Mouse (Mus musculus): ENCODE data around the gene Zfp2.

Zfp2 gene

DNA sequence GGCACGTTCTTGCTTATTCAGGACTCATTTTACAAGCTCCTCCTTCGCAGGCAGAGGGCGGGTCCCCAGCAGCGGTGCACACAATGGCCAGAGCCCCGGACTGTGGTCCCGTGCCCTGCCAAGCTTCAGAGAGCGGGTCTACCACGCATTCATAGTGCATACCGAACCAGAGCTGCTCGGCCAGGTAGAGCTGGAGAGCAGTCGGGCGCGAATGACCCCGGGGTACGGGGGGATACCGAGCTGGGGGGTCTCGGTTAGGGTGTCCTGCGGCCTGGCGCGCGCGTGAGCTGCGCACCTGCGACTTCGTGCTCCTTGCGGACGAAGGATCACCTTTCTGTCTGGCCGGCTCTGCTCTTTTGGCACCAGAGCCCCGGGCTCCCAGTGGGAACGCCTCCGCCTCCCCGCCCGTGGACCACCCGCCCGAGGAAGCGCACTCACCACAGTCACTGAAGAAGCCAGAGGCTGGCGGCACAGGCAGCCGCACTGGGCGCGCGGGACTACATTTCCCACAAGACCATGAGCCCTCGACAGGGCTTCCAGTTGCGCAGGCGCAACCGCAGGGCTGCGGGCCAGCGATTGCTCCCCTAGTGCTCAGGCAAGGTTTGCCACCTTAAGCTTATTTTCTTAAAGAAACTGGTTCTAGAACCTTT lies at the start of gene Zfp2:
TSS of gene Zfp2 (minus strand) at position 495 of the 650 bp plus-strand sequence.
- peak; percentile 87 for DNase-seq (ENCODE audit: extremely low spot score)

GRCm38 (mm10) chr11:50964886-50965285 lies 48.9 kb upstream of the Zfp2 start:
- no peak for DNase-seq (ENCODE audit: extremely low spot score)

DNA sequence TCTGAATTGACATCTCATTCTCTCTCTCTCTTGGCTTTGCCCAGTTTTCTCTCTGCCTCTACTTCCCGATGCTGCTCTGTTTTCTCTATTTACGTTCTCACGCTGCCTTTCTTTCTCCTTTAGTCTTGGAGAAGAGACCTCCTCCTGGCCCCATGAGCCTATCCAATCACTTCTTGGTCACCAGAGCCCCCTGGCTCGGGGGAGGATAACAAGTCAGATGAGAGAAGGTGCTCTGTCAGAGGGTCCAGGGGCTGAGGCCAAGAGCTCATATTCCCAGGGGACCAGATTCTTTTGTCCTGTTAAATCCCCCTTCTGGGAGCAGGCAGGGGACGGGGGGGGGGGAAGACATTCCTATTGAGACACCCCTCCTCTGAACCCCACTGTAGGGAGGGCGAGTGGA lies 37.7 kb upstream of the Zfp2 start, which contains the start of gene Prop1:
TSS of gene Prop1 (minus strand) at position 101 of the 400 bp plus-strand sequence.
- no peak for DNase-seq (ENCODE audit: extremely low spot score)

- DNase-seq (ENCODE audit: extremely low spot score) = no peak
Measured at GRCm38 (mm10) chr11:50952290-50952689, 36.3 kb upstream of the Zfp2 start.

GRCm38 (mm10) chr11:50943506-50943905 lies 27.5 kb upstream of the Zfp2 start, which contains the start of gene 4933414I15Rik:
Gene 4933414I15Rik (minus strand): TSS chr11:50943765.
- no peak for DNase-seq (ENCODE audit: extremely low spot score)

GRCm38 (mm10) chr11:50942386-50942785 lies 26.4 kb upstream of the Zfp2 start:
- no peak for DNase-seq (ENCODE audit: extremely low spot score)

GRCm38 (mm10) chr11:50939621-50940366 lies 23.8 kb upstream of the Zfp2 start:
- DNase-seq (ENCODE audit: extremely low spot score) = peak; percentile 54

DNA sequence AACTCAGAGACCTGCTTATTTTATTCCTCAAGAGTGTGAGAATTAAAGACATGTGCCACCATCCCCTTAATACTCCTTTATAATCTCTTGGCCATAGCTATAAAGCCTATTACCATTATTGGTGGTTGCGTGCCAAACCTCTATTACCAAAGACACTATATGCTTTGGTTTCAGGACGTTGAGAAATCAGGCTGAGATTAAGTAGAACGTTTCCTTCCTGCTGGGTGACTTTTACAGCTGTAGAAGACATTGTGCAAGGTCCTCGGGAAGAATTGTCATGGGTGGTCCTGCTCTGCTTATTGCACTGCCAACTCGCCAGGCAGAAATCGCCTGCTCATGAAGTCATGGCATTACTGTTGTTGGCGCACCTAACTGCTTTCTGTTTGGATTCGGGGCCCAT lies 22.5 kb upstream of the Zfp2 start:
- no peak for DNase-seq (ENCODE audit: extremely low spot score)

- no peak for DNase-seq (ENCODE audit: extremely low spot score)
Measured at GRCm38 (mm10) chr11:50932040-50932439, 16.1 kb upstream of the Zfp2 start.

DNA sequence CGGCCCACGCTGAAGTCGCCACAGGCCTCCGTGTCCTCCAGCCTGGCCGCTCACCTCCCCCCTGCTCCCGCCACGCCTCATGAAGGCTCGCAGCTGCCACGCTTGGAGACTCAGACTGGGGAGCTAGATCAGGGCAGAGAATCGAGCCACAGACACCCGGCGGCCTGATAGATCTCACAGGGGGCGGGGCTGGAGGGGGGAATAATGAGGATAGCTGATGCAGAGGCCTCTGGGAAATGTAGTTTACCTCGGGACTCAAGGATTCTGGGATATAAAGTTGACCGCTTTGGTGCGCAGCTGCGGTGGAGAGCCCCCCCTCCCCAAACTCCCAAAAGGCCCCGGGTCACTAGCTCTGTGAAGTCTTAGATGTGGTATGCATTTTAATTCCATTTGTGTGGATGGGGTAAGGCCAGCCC lies 15.5 kb upstream of the Zfp2 start, which contains the start of gene Zfp354b:
TSS of gene Zfp354b (minus strand) at position 183 of the 416 bp plus-strand sequence.
- peak; percentile 87 for DNase-seq (ENCODE audit: extremely low spot score)

GRCm38 (mm10) chr11:50931021-50931420 lies 15.1 kb upstream of the Zfp2 start:
- no peak for DNase-seq (ENCODE audit: extremely low spot score)

DNA sequence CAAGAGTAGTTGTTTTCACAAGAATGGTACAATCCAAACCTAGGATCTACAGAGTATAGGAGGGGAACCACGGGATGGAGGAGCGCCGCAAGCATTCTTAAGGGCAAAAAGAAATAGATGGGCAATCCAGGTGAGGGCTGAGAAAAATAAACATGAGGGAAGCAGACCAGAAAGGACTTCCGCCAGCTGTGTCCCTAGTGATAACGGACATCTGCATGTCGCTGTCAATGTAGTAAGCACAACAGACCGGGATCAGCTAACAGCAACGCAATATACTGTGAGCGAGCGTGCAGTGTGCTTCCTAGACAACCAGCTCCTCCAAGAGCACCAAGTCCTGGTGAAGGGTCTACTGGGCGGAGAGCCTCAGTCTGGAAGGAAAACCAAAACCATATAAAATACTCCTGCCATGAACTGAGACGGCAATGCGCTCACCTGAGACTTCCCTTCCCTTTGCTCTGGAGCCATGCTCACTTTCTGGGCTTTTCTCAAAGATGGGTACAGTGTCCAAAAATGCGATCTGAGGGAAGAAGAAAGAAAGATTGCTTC lies 14.6 kb upstream of the Zfp2 start:
- no peak for DNase-seq (ENCODE audit: extremely low spot score)

DNA sequence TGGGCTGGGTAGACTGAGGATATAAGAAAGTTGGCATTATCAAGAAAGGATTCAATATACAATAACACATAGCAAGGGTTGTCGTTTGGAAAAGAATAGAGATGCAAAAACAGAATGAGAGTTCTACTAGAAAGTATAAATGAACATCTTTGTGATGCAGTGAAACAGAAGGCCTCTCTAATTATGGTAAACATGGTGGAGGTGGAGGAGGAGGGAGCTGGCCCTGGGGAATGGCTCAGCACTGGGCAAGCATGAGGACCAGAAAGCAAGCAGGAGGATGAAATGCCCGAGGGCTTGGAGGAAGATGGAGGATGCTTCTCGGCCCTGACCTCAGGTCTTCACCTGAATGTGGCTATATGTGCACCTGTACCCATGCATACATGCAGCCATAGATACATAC lies 1.5 kb downstream of the Zfp2 start:
- DNase-seq (ENCODE audit: extremely low spot score) = no peak

DNA sequence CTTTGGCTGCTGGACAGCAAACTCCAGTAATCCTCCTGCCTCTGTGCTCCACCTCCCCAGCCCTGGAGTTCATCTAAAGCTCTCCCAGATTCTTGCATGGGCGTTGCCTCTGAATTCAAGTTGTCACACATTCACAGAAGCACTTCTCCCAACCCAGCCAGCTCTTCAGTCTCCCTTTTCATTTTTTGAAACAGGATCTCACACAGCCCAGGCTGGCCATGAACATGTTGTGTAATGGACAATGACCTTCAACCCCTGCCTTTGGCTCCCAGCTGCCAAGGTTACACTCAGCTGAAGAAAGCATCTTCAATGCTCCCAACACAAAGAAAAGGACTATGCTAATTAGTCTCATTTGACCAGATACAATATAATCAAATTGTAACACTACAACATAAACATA lies 2.7 kb downstream of the Zfp2 start:
- no peak for DNase-seq (ENCODE audit: extremely low spot score)

- DNase-seq (ENCODE audit: extremely low spot score) = no peak
Measured at GRCm38 (mm10) chr11:50908136-50908535, 7.8 kb downstream of the Zfp2 start.

DNA sequence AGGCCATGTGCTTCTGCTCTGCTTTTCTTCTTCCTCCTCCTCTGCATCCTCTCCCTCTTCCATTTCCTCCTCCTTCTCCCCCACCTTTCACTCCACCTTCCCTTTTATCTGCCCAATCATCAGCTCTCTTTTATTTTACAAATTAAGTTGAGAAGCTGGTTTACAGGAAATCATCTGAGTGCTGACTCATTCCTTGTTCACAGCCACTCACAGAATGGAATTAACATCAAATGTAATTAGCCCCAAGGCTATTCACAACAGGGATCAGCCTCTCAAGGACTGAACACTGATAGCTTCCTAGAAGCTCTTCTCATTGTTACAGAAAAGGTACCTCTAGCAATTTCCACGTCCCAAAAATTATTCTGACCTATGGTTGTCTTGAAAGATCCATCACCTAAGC lies 18.6 kb downstream of the Zfp2 start:
- no peak for DNase-seq (ENCODE audit: extremely low spot score)

GRCm38 (mm10) chr11:50892441-50892840 lies 23.5 kb downstream of the Zfp2 start:
- DNase-seq (ENCODE audit: extremely low spot score) = no peak

- DNase-seq (ENCODE audit: extremely low spot score) = peak; percentile 86
Measured at GRCm38 (mm10) chr11:50887390-50888128, 28.4 kb downstream of the Zfp2 start, which contains the start of gene Zfp454. Gene Zfp454 (minus strand): TSS chr11:50887651.

DNA sequence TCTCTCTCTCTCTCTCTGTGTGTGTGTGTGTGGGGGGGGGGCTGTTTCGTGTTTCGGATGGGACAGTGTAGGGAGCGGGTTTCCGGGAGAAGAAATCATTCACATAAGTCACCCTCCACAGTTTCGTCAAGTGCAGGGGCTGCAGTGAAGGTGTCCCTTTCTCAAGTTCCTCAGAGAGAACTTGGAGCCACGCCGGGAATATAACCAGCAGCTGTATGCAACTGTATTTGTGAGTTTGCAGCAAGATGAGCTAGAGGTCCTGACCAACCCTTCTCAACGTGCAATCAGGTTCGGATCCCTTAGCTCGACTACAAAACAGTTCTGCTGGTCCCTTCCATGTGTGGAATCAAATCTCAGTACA lies 29.1 kb downstream of the Zfp2 start:
- no peak for DNase-seq (ENCODE audit: extremely low spot score)

DNA sequence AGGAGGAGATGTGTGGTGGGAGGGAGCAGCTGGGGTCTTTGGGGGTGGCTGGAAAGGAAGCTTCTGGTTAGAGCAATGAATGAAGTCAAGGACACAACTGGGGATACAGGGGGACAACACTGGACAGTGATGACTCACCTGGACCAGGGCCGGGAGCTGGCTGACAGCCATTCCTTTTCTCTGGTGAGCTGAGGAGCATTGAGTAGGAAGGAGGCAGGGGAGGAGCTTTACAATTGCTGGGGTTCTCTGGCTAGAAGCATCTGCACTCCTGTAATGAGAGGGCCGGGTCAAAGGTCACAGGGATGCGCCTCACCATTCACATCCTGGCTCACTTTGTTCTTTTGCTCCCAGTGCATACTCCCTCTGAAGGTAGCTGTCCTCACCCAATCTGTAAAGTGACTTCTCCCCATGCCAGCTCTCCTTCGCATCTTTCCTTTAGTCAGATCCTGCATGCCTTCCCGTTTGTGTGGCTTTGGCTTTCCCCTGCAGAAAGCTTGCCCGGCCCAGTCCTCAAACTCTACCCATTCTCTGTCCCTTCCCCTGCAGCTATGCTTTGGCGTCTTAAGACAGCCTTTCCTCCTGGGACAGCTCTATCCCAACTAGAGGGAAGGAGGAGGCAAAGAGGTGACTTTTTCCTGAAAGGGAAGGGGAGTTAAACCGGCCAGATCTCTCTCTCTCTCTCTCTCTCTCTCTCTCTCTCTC lies 29.6 kb downstream of the Zfp2 start:
- peak; percentile 3 for DNase-seq (ENCODE audit: extremely low spot score)

DNA sequence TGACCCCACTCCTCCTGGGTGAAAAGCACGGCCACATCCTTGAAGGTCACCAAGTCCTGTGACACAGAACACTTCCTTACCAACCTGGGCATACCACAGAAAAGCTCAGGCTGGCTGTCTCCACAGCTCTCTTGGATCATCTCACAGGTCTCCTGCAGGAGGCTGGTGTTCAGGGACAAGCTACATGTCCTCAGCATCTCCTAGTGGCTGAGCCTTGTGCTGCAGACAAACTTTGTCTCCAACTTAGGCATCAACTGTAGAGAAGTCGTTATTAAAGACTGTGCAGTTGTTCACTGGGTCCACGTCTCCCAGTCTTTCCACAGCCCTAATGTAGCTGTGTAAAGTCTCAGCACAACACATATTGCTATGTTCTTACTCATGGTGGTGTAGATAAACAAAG lies 32.2 kb downstream of the Zfp2 start:
- no peak for DNase-seq (ENCODE audit: extremely low spot score)

Measured in embryo, embryonic 9.5 days (tissue).